Mouse (Mus musculus): Measurements from ENCODE around the gene Setd4. TPM values are rescaled to one million over a fixed set of nuclear protein-coding genes. Genes with fewer than 3 reads are reported as not detected.

Gene Setd4
- polyA plus RNA-seq, 1 experiment from 2014 or later: 18.6 TPM

Other genes with a start within 250 kb of the Setd4 start
- gene Cbr1, start 1.8 kb upstream of the Setd4 start, polyA plus RNA-seq (2015; fragmentation: Nextera tagmentation; extraction: Ambion mirVana): 150 and 162 TPM in 2 replicates
- not detected in 2 replicates for gene Gm5678, start 24.0 kb upstream of the Setd4 start, polyA plus RNA-seq (2015; fragmentation: Nextera tagmentation; extraction: Ambion mirVana)
- 0.89 and 0.99 TPM in 2 replicates for gene Cbr3, start 79.2 kb upstream of the Setd4 start, polyA plus RNA-seq (2015; fragmentation: Nextera tagmentation; extraction: Ambion mirVana)
- gene Dop1b, start 107.8 kb upstream of the Setd4 start, polyA plus RNA-seq (2015; fragmentation: Nextera tagmentation; extraction: Ambion mirVana): 31.0 and 32.2 TPM in 2 replicates
- gene Morc3, start 228.1 kb upstream of the Setd4 start, polyA plus RNA-seq (2015; fragmentation: Nextera tagmentation; extraction: Ambion mirVana): 34.2 and 42.4 TPM in 2 replicates